35 mouse cellular contexts compared by ENCODE assay signal in the genomic region with DNA sequence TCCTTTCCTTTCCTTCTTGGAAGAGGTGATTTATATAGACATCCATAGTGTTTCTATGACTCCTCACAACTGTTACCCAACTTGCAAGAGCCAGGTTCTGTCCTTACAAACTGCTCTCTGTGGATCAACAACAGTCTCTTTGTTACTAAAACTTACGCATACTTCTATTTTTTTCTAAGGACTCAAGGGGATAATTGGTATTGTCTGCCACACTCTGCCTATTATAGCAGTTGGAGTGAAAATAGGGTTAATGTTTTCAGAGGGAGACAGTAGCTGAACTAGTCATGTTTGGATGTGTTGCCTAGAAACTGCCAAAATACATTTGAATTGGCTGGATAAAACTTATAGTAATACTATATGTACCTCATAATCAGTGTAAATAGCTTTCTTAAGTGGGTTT.
"Had no signal": no experiment of that assay in that cellular context is flagged by ENCODE, and none has a peak within 500 bp of the region (broad histone marks: within the 10 kb centered on the region; RNA-seq: fewer than 3 reads in every experiment).

No protein-coding gene starts in this region.

- DNase-seq: heart, postnatal 10 days; heart, postnatal 14 days; heart, postnatal 36 days; heart, postnatal 4 days; kidney, adult 11 months; kidney, adult 18-20 months; kidney, adult 2 months; kidney, adult 8-10 months; kidney, adult 9 months; kidney, postnatal 10 days; kidney, postnatal 14 days; kidney, postnatal 25 days; kidney, postnatal 36 days; kidney, postnatal 4 days; layer of hippocampus, adult 9-11 months; layer of hippocampus, postnatal 36 days had no signal

- H3K9me3 ChIP-seq: heart, embryonic 10.5 days; heart, embryonic 12.5 days; heart, embryonic 13.5 days; heart, embryonic 15.5 days; hindbrain, embryonic 10.5 days; hindbrain, embryonic 12.5 days; hindbrain, embryonic 13.5 days; hindbrain, embryonic 15.5 days; intestine, embryonic 15.5 days; kidney, embryonic 15.5 days had no signal

- H3K27me3 ChIP-seq: heart, embryonic 12.5 days; heart, embryonic 13.5 days; heart, embryonic 15.5 days; hindbrain, embryonic 12.5 days; hindbrain, embryonic 13.5 days; hindbrain, embryonic 15.5 days; intestine, embryonic 15.5 days; kidney, embryonic 15.5 days had no signal

- H3K27ac ChIP-seq: heart, embryonic 10.5 days; heart, embryonic 13.5 days; heart, embryonic 15.5 days; hindbrain, embryonic 10.5 days; hindbrain, embryonic 12.5 days; hindbrain, embryonic 13.5 days; hindbrain, embryonic 14.5 days; hindbrain, embryonic 15.5 days; hindbrain, postnatal 0 days; intestine, embryonic 15.5 days; kidney, embryonic 15.5 days; kidney, postnatal 0 days; layer of hippocampus, adult 2 months had no signal

- ATAC-seq: hindbrain, embryonic 16.5 days; hindbrain, postnatal 0 days; inflammation-experienced regulatory T-cells, adult 6 months; intestine, embryonic 15.5 days; intestine, embryonic 16.5 days; intestine, postnatal 0 days had no signal

- H3K9ac ChIP-seq: heart, embryonic 12.5 days; heart, embryonic 13.5 days; heart, embryonic 15.5 days; hindbrain, embryonic 12.5 days; hindbrain, embryonic 13.5 days; hindbrain, embryonic 14.5 days; hindbrain, embryonic 15.5 days; intestine, embryonic 15.5 days; kidney, embryonic 15.5 days had no signal

- H3K4me1 ChIP-seq: heart, embryonic 10.5 days; heart, embryonic 12.5 days; heart, embryonic 13.5 days; heart, embryonic 15.5 days; hindbrain, embryonic 10.5 days; hindbrain, embryonic 12.5 days; hindbrain, embryonic 13.5 days; hindbrain, embryonic 15.5 days; intestine, embryonic 15.5 days; kidney, embryonic 15.5 days had no signal

- H3K4me3 ChIP-seq: heart, embryonic 10.5 days; heart, embryonic 12.5 days; heart, embryonic 13.5 days; heart, embryonic 15.5 days; hindbrain, embryonic 10.5 days; hindbrain, embryonic 12.5 days; hindbrain, embryonic 13.5 days; hindbrain, embryonic 15.5 days; intestine, embryonic 15.5 days; kidney, embryonic 15.5 days; layer of hippocampus, adult 2 months had no signal

- H3K36me3 ChIP-seq: heart, embryonic 10.5 days; heart, embryonic 12.5 days; heart, embryonic 13.5 days; heart, embryonic 15.5 days; intestine, embryonic 15.5 days; kidney, embryonic 15.5 days had no signal

- H3K4me2 ChIP-seq: heart, embryonic 11.5 days; heart, embryonic 12.5 days; heart, embryonic 13.5 days; heart, embryonic 15.5 days; hindbrain, embryonic 12.5 days; hindbrain, embryonic 13.5 days; hindbrain, embryonic 14.5 days; hindbrain, embryonic 15.5 days; intestine, embryonic 15.5 days; kidney, embryonic 15.5 days had no signal
